Mouse (Mus musculus) testis, adult 2 months (tissue): ENCODE results near the gene Adgrd1. TPM values are rescaled to one million over a fixed set of nuclear protein-coding genes. Genes with fewer than 3 reads are reported as not detected.

ENCODE experiments used
- H3K27ac ChIP-seq: fragments of 200-500 bp; 2 replicates; pipeline ENCODE4 v1.5.1; 2012; ENCODE audit warnings: low read depth, low read length; ENCODE audit not compliant: control insufficient read depth, insufficient read depth
- H3K27me3 ChIP-seq: fragments of 200-500 bp; 2 replicates; pipeline ENCODE4 v1.6.1; 2012; ENCODE audit warnings: mild to moderate bottlenecking, low read length, moderate library complexity; ENCODE audit not compliant: control insufficient read depth, insufficient read depth
- H3K36me3 ChIP-seq: fragments of 200-500 bp; 2 replicates; pipeline ENCODE4 v1.6.1; 2012; ENCODE audit warnings: mild to moderate bottlenecking, low read length; ENCODE audit not compliant: control insufficient read depth, insufficient read depth
- H3K4me1 ChIP-seq: fragments of 200-500 bp; 2 replicates; pipeline ENCODE4 v1.6.1; 2012; ENCODE audit warnings: low read length; ENCODE audit not compliant: control insufficient read depth, insufficient read depth
- H3K4me3 ChIP-seq: fragments of 200-500 bp; 2 replicates; pipeline ENCODE4 v1.5.1; 2012; ENCODE audit warnings: low read depth, mild to moderate bottlenecking, low read length, moderate library complexity, mixed read lengths; ENCODE audit not compliant: control insufficient read depth
- CTCF ChIP-seq: fragments of 200-500 bp; IDR thresholded peaks from 2 replicates; pipeline ENCODE4 v1.5.1; 2012; ENCODE audit warnings: low read depth, mild to moderate bottlenecking, inconsistent platforms, low read length, moderate library complexity; ENCODE audit not compliant: control insufficient read depth, insufficient read depth, insufficient replicate concordance
- POLR2A ChIP-seq: fragments of 200-500 bp; IDR thresholded peaks from 2 replicates; pipeline ENCODE4 v1.6.1; 2012; ENCODE audit warnings: low read depth, mild to moderate bottlenecking, inconsistent platforms, low read length, moderate library complexity; ENCODE audit not compliant: control insufficient read depth
- polyA plus RNA-seq: library from polyadenylated mRNA; depleted of rRNA; stranded (reverse); fragments of >200 nt; gene quantifications from 2 replicates; pipeline ENCODE4 v1.2.3, GENCODE M21; 2012

The Adgrd1 gene
- polyA plus RNA-seq, 1 experiment: 1.3 TPM

GRCm38 (mm10) chr5:129208279-129208678, 111.7 kb downstream of the Adgrd1 start:
- Histone ChIP-seq H3K36me3 (no peaks in the 10 kb centered on the region), H3K4me3 (no peak overlapping the region), H3K4me1 (peaks cover 4% of the 10 kb centered on the region; the same call in 1 of the 2 replicates), H3K27me3 (no peaks in the 10 kb centered on the region), H3K27ac (no peak overlapping the region)
- no peak for TF ChIP-seq POLR2A
- no peak for TF ChIP-seq CTCF

- H3K27me3 ChIP-seq: no peaks in the 10 kb centered on the region
- peaks cover 4% of the 10 kb centered on the region; the same call in 1 of the 2 replicates for H3K4me1 ChIP-seq
- H3K4me3 ChIP-seq: no peak overlapping the region
- H3K36me3 ChIP-seq: no peaks in the 10 kb centered on the region
- H3K27ac ChIP-seq: no peak overlapping the region
- TF ChIP-seq CTCF (no peak), POLR2A (no peak)
Measured at GRCm38 (mm10) chr5:129208845-129209244, 112.3 kb downstream of the Adgrd1 start.

- Histone ChIP-seq H3K27me3 (no peaks in the 10 kb centered on the region), H3K36me3 (no peaks in the 10 kb centered on the region), H3K4me3 (no peak overlapping the region), H3K27ac (no peak overlapping the region), H3K4me1 (peaks cover 8% of the 10 kb centered on the region)
- no peak for TF ChIP-seq POLR2A
- TF ChIP-seq CTCF: no peak
Measured at GRCm38 (mm10) chr5:129211385-129212031, 115.0 kb downstream of the Adgrd1 start.

GRCm38 (mm10) chr5:129214023-129214422, 117.5 kb downstream of the Adgrd1 start:
- Histone ChIP-seq H3K27ac (no peak overlapping the region), H3K36me3 (no peaks in the 10 kb centered on the region), H3K4me3 (no peak overlapping the region), H3K27me3 (no peaks in the 10 kb centered on the region), H3K4me1 (peaks cover 10% of the 10 kb centered on the region)
- TF ChIP-seq POLR2A: no peak
- no peak for TF ChIP-seq CTCF

GRCm38 (mm10) chr5:129216001-129216400, 119.5 kb downstream of the Adgrd1 start:
- Histone ChIP-seq H3K4me3 (no peak overlapping the region), H3K27me3 (no peaks in the 10 kb centered on the region), H3K27ac (no peak overlapping the region), H3K36me3 (no peaks in the 10 kb centered on the region), H3K4me1 (peaks cover 10% of the 10 kb centered on the region)
- TF ChIP-seq POLR2A (no peak), CTCF (no peak)

GRCm38 (mm10) chr5:129217481-129218221, 121.1 kb downstream of the Adgrd1 start:
- H3K27ac ChIP-seq: no peak overlapping the region
- no peaks in the 10 kb centered on the region for H3K27me3 ChIP-seq
- H3K4me1 ChIP-seq: peaks cover 10% of the 10 kb centered on the region
- no peak overlapping the region for H3K4me3 ChIP-seq
- no peaks in the 10 kb centered on the region for H3K36me3 ChIP-seq
- TF ChIP-seq POLR2A: no peak

- TF ChIP-seq CTCF (no peak), POLR2A (no peak)
- Histone ChIP-seq H3K27me3 (no peaks in the 10 kb centered on the region), H3K4me1 (peaks cover 10% of the 10 kb centered on the region), H3K4me3 (no peak overlapping the region), H3K36me3 (no peaks in the 10 kb centered on the region), H3K27ac (no peak overlapping the region)
Measured at GRCm38 (mm10) chr5:129218222-129218505, 121.6 kb downstream of the Adgrd1 start.

- Histone ChIP-seq H3K27ac (no peak overlapping the region), H3K4me3 (no peak overlapping the region), H3K27me3 (no peaks in the 10 kb centered on the region), H3K4me1 (peaks cover 10% of the 10 kb centered on the region), H3K36me3 (no peaks in the 10 kb centered on the region)
- TF ChIP-seq POLR2A (no peak), CTCF (no peak)
Measured at GRCm38 (mm10) chr5:129218537-129218981, 122.0 kb downstream of the Adgrd1 start.
